Mouse (Mus musculus) thymus, postnatal 10 days (tissue): ENCODE data around the gene Sorcs3.

Experiments
- DNase-seq, 2 experiments: peaks; one replicate each; pipeline ENCODE4 v3.0.0; 2021; ENCODE audit warnings: low spot score in 2 of 2

The Sorcs3 gene

GRCm38 (mm10) chr19:48283217-48283616, 77.4 kb downstream of the Sorcs3 start:
- no peak for DNase-seq

GRCm38 (mm10) chr19:48285602-48286225, 79.9 kb downstream of the Sorcs3 start:
- no peak for DNase-seq

GRCm38 (mm10) chr19:48294251-48294650, 88.4 kb downstream of the Sorcs3 start:
- no peak for DNase-seq

- no peak for DNase-seq
Measured at GRCm38 (mm10) chr19:48298384-48298783, 92.6 kb downstream of the Sorcs3 start.

GRCm38 (mm10) chr19:48300440-48301231, 94.8 kb downstream of the Sorcs3 start:
- no peak for DNase-seq

GRCm38 (mm10) chr19:48301300-48301699, 95.5 kb downstream of the Sorcs3 start:
- no peak for DNase-seq

GRCm38 (mm10) chr19:48308341-48308740, 102.5 kb downstream of the Sorcs3 start:
- no peak for DNase-seq

- no peak for DNase-seq
Measured at GRCm38 (mm10) chr19:48309531-48310337, 103.9 kb downstream of the Sorcs3 start.

GRCm38 (mm10) chr19:48310338-48310710, 104.5 kb downstream of the Sorcs3 start:
- DNase-seq: no peak

GRCm38 (mm10) chr19:48313776-48314175, 108.0 kb downstream of the Sorcs3 start:
- no peak for DNase-seq

- DNase-seq: no peak
Measured at GRCm38 (mm10) chr19:48327115-48327514, 121.3 kb downstream of the Sorcs3 start.

GRCm38 (mm10) chr19:48328171-48328570, 122.3 kb downstream of the Sorcs3 start:
- DNase-seq: no peak

GRCm38 (mm10) chr19:48331640-48332039, 125.8 kb downstream of the Sorcs3 start:
- DNase-seq: no peak

- no peak for DNase-seq
Measured at GRCm38 (mm10) chr19:48333085-48333484, 127.3 kb downstream of the Sorcs3 start.

- no peak for DNase-seq
Measured at GRCm38 (mm10) chr19:48337461-48337860, 131.6 kb downstream of the Sorcs3 start.

GRCm38 (mm10) chr19:48338098-48338497, 132.3 kb downstream of the Sorcs3 start:
- no peak for DNase-seq

- DNase-seq: no peak
Measured at GRCm38 (mm10) chr19:48342770-48343169, 136.9 kb downstream of the Sorcs3 start.

GRCm38 (mm10) chr19:48343442-48343841, 137.6 kb downstream of the Sorcs3 start:
- no peak for DNase-seq

GRCm38 (mm10) chr19:48347116-48347515, 141.3 kb downstream of the Sorcs3 start:
- no peak for DNase-seq

GRCm38 (mm10) chr19:48356806-48357205, 151.0 kb downstream of the Sorcs3 start:
- no peak for DNase-seq

- no peak for DNase-seq
Measured at GRCm38 (mm10) chr19:48362167-48362566, 156.3 kb downstream of the Sorcs3 start.

- no peak for DNase-seq
Measured at GRCm38 (mm10) chr19:48368056-48368455, 162.2 kb downstream of the Sorcs3 start.
